Mouse (Mus musculus) cerebellum, adult (tissue): ENCODE data around the gene Gm7982.
"Not testable (repeated sequence)": the region's sequence is repeated elsewhere in the genome, so short reads cannot be mapped to it uniquely, and the experiment has no call there.

Experiments
- ATAC-seq: cut with Nextera tagmentation; 2 replicates; pipeline ENCODE4 v1.9.2; 2017; ENCODE audit warnings: mild to moderate bottlenecking, moderate library complexity, mixed read lengths; ENCODE audit not compliant: insufficient number of reproducible peaks, low FRiP score, low TSS enrichment

The Gm7982 gene

GRCm38 (mm10) chr5:95741714-95742113, at the start of gene Gm7982:
Gm7982 (plus strand) TSS chr5:95742014.
- ATAC-seq: not testable (repeated sequence)

- not testable (repeated sequence) for ATAC-seq
Observed at GRCm38 (mm10) chr5:95736073-95736472, 5.7 kb upstream of the Gm7982 start, which contains the start of gene Gm7978. Gm7978 (minus strand) TSS chr5:95736173.

GRCm38 (mm10) chr5:95775690-95776089, 33.9 kb downstream of the Gm7982 start, which contains the start of gene E330014E10Rik:
E330014E10Rik (plus strand) TSS chr5:95775990.
- not testable (repeated sequence) for ATAC-seq
